Mouse (Mus musculus) lung, embryonic 14.5 days (tissue): ENCODE data around the gene Cyp2c65. TPM values are rescaled to one million over a fixed set of nuclear protein-coding genes. Genes with fewer than 3 reads are reported as not detected.
"Not testable (repeated sequence)": the region's sequence is repeated elsewhere in the genome, so short reads cannot be mapped to it uniquely, and the experiment has no call there.

ENCODE experiments used
- ATAC-seq: fragments of 200-750 bp; cut with Nextera tagmentation; 2 replicates; pipeline ENCODE4 v1.8.0; 2017; ENCODE audit warnings: mild to moderate bottlenecking, moderate TSS enrichment, moderate library complexity; ENCODE audit not compliant: insufficient read depth
- DNase-seq: peaks from one replicate; pipeline ENCODE4 v3.0.0-alpha.2; 2015
- H3K27ac ChIP-seq: fragments of 300-500 bp; sonication (generic); 2 replicates; pipeline ENCODE4 v1.5.1; 2014; ENCODE audit warnings: low read depth, mild to moderate bottlenecking, moderate library complexity
- H3K27me3 ChIP-seq: fragments of 300-500 bp; sonication (generic); 2 replicates; pipeline ENCODE4 v1.6.1; 2014; ENCODE audit warnings: low read length, control low read depth; ENCODE audit not compliant: insufficient read depth
- H3K36me3 ChIP-seq: fragments of 300-500 bp; sonication (generic); 2 replicates; pipeline ENCODE4 v1.6.1; 2014; ENCODE audit warnings: control low read depth; ENCODE audit not compliant: insufficient read depth
- H3K4me1 ChIP-seq: fragments of 300-500 bp; sonication (generic); 2 replicates; pipeline ENCODE4 v1.6.1; 2014; ENCODE audit warnings: antibody characterized with exemption, control low read depth; ENCODE audit not compliant: insufficient read depth
- H3K4me2 ChIP-seq: fragments of 300-500 bp; sonication (generic); 2 replicates; pipeline ENCODE4 v1.6.1; 2014; ENCODE audit warnings: mild to moderate bottlenecking
- H3K4me3 ChIP-seq: fragments of 300-500 bp; sonication (generic); 2 replicates; pipeline ENCODE4 v1.5.1; 2014; ENCODE audit warnings: low read depth, low read length
- H3K9ac ChIP-seq: fragments of 300-500 bp; sonication (generic); 2 replicates; pipeline ENCODE4 v1.6.1; 2014
- H3K9me3 ChIP-seq: fragments of 300-500 bp; sonication (generic); 2 replicates; pipeline ENCODE4 v1.6.1; 2016; ENCODE audit warnings: low read depth, low read length, control low read depth
- CTCF ChIP-seq: IDR thresholded peaks from 2 replicates; pipeline ENCODE4 v1.5.1; 2016; ENCODE audit warnings: antibody characterized with exemption, low read depth
- WGBS: fragments of 180-500 bp; shearing (Covaris S2); extraction: QIAGEN DNeasy Blood & Tissue Kit; methylation state at CpG from one replicate; pipeline ENCODE4 v1.1.7; 2014; 5-methylcytosine and 5-hydroxymethylcytosine counted together
- polyA plus RNA-seq: library from polyadenylated mRNA; unstranded; fragments of >200 nt; fragmentation: Nextera tagmentation; extraction: Ambion mirVana; gene quantifications from 2 replicates; pipeline ENCODE4 v1.2.1, GENCODE M21; 2014

Gene Cyp2c65
- not detected in 2 replicates for polyA plus RNA-seq

DNA sequence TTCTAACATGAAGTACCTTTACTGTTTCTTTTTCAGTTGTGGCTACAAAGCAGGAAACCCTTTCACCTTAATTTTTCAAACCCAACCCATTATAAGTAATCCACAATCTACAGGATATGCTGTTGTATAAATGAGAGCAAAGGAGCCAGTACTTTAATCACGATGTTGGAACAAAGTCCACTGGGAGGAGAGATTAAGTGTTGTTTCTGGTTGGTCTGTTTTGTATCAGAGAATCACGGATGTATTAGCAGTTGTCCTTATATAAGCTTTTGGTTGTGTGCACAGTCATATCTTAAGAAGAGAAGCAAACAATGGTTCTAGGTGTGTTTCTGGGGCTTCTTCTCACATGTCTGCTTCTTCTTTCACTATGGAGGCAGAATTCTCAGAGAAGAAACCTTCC lies at the start of gene Cyp2c65:
Gene Cyp2c65, plus strand, starts transcription at position 297 of the 400 bp plus-strand sequence.
- Histone ChIP-seq H3K4me3 (no peak within 1 kb of the TSS), H3K9ac (no peak within 1 kb of the TSS), H3K27ac (no peak within 1 kb of the TSS), H3K4me2 (no peak within 1 kb of the TSS), H3K27me3 (no peaks in the 10 kb centered on the region), H3K36me3 (no peaks in the 10 kb centered on the region), H3K9me3 (no peaks in the 10 kb centered on the region), H3K4me1 (no peaks in the 10 kb centered on the region)
- 58% methylated on average over 2 of the region's 2 CpGs for WGBS
- ATAC-seq = no peak
- TF ChIP-seq CTCF = no peak
- DNase-seq = no peak

DNA sequence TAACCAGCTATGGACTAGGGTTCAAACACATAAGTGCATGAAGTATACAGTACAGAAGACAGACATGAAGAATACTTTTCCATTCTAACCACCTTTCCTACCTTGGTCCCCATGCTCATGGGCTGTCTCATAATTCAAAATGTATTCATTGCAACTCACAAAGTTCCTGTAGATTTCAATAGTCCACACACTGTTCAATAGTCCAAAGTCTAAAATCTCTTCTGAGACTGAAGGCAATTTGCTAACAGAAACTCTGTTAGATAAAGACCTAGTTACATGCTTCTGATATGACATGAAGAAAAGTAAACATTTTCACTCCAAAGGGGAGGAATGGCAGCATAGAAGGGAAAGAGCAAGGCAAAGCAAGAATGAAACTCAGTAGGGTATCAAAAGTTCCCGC lies 2.9 kb upstream of the Cyp2c65 start:
- H3K36me3 ChIP-seq = no peaks in the 10 kb centered on the region
- no peak for ATAC-seq
- H3K4me2 ChIP-seq = no peak overlapping the region
- no peak overlapping the region for H3K4me3 ChIP-seq
- no peak for TF ChIP-seq CTCF
- H3K27ac ChIP-seq = no peak overlapping the region
- WGBS = 92% methylated on average over 1 of the region's 1 CpGs
- H3K27me3 ChIP-seq = no peaks in the 10 kb centered on the region
- H3K9me3 ChIP-seq = no peaks in the 10 kb centered on the region
- DNase-seq = no peak
- no peak overlapping the region for H3K9ac ChIP-seq
- no peaks in the 10 kb centered on the region for H3K4me1 ChIP-seq

DNA sequence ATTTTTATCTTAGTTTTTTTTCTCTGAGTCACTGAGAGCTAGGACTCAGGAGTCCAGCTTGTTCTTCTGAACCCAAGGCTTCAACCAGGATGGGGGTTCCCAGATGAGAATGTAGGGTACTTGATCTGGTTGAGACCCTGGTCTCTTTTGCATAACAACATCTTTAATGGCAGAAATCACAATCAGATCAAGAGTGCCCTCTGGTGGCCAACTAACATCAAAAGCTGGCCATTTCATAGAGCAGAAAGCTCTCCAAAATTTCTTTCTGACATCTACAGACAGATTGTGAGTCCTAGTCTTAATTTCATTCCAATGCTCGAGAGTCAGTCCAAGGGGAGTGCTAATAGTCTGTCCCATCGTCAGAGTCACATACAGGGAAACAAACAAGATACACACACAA lies 38.0 kb downstream of the Cyp2c65 start:
- not testable (repeated sequence) for H3K36me3 ChIP-seq, H3K4me2 ChIP-seq, H3K27ac ChIP-seq, H3K9ac ChIP-seq, H3K9me3 ChIP-seq, H3K27me3 ChIP-seq, H3K4me1 ChIP-seq, H3K4me3 ChIP-seq, ATAC-seq
- peak; percentile 14; the same call in 1 of the 2 replicates for TF ChIP-seq CTCF
- WGBS = 75% methylated on average over 2 of the region's 2 CpGs
- peak; percentile 1 for DNase-seq

DNA sequence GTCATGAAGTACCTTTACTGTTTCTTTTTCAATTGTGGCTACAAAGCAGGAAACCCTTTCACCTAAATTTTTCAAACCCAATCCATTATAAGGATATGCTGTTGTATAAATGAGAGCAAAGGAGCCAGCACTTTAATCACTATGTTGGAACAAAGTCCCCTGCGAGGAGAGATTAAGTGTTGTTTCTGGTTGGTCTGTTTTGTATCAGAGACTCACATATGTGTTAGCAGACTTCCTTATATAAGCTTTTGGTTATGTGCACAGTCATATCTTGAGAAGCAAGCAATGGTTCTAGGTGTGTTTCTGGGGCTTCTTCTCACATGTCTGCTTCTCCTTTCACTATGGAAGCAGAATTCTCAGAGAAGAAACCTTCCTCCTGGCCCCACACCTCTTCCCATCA lies 52.8 kb downstream of the Cyp2c65 start, which contains the start of gene Cyp2c66:
Gene Cyp2c66, plus strand, starts transcription at position 255 of the 400 bp plus-strand sequence.
- H3K9ac ChIP-seq = no peak within 1 kb of the TSS
- H3K27ac ChIP-seq = no peak within 1 kb of the TSS
- ATAC-seq (no peak), DNase-seq (no peak)
- no peaks in the 10 kb centered on the region for H3K9me3 ChIP-seq
- no peaks in the 10 kb centered on the region for H3K36me3 ChIP-seq
- H3K27me3 ChIP-seq = no peaks in the 10 kb centered on the region
- TF ChIP-seq CTCF = no peak
- no peak within 1 kb of the TSS for H3K4me2 ChIP-seq
- WGBS = 75% methylated on average over 1 of the region's 1 CpGs
- no peak within 1 kb of the TSS for H3K4me3 ChIP-seq
- H3K4me1 ChIP-seq = no peaks in the 10 kb centered on the region

Other genes with a start within 250 kb of the Cyp2c65 start
- gene Noc3l, start 241.8 kb upstream of the Cyp2c65 start, polyA plus RNA-seq = 9.8 and 10.0 TPM in 2 replicates
- gene Tbc1d12, start 224.4 kb upstream of the Cyp2c65 start, polyA plus RNA-seq = 3.8 and 4.4 TPM in 2 replicates
- gene Hells, start 130.1 kb upstream of the Cyp2c65 start, polyA plus RNA-seq = 62.1 and 64.5 TPM in 2 replicates
- gene Cyp2c55, start 54.0 kb upstream of the Cyp2c65 start, polyA plus RNA-seq = not detected in 2 replicates
- not detected in 2 replicates for gene Cyp2c66, start 52.9 kb downstream of the Cyp2c65 start, polyA plus RNA-seq
- gene Cyp2c29, start 208.4 kb downstream of the Cyp2c65 start, polyA plus RNA-seq = 0.11 TPM in 1 of 2 replicates, not detected in the other